Mouse (Mus musculus) liver, embryonic 12.5 days (tissue): ENCODE data around the gene Pitpnm2. TPM values are rescaled to one million over a fixed set of nuclear protein-coding genes. Genes with fewer than 3 reads are reported as not detected.
A peak's percentile ranks its signal among the peaks of the same experiment; 100 is the strongest.

Experiments
- ATAC-seq: fragments of 200-750 bp; cut with Nextera tagmentation; 2 replicates; pipeline ENCODE4 v1.8.0; 2017; ENCODE audit warnings: moderate number of reproducible peaks, mild to moderate bottlenecking, moderate library complexity
- H3K27ac ChIP-seq: fragments of 300-500 bp; sonication (generic); 2 replicates; pipeline ENCODE4 v1.5.1; 2016; ENCODE audit warnings: mild to moderate bottlenecking
- H3K27me3 ChIP-seq: fragments of 300-500 bp; sonication (generic); replicated peaks from 2 replicates; pipeline ENCODE4 v1.6.1; 2016; ENCODE audit warnings: mild to moderate bottlenecking, moderate library complexity
- H3K36me3 ChIP-seq: fragments of 300-500 bp; sonication (generic); 2 replicates; pipeline ENCODE4 v1.6.1; 2016; ENCODE audit warnings: mild to moderate bottlenecking, moderate library complexity
- H3K4me1 ChIP-seq: fragments of 300-500 bp; sonication (generic); 2 replicates; pipeline ENCODE4 v1.6.1; 2016
- H3K4me2 ChIP-seq: fragments of 300-500 bp; sonication (generic); 2 replicates; pipeline ENCODE4 v1.6.1; 2016; ENCODE audit warnings: mild to moderate bottlenecking, moderate library complexity
- H3K4me3 ChIP-seq: fragments of 300-500 bp; sonication (generic); 2 replicates; pipeline ENCODE4 v1.5.1; 2016; ENCODE audit warnings: mild to moderate bottlenecking, moderate library complexity
- H3K9ac ChIP-seq: fragments of 300-500 bp; sonication (generic); 2 replicates; pipeline ENCODE4 v1.6.1; 2016; ENCODE audit warnings: mild to moderate bottlenecking, moderate library complexity
- H3K9me3 ChIP-seq: fragments of 300-500 bp; sonication (generic); replicated peaks from 2 replicates; pipeline ENCODE4 v1.6.1; 2016; ENCODE audit warnings: mild to moderate bottlenecking, moderate library complexity
- WGBS: fragments of 180-500 bp; shearing (Covaris S2); methylation state at CpG from one replicate; pipeline ENCODE4 v1.1.7; 2016; ENCODE audit not compliant: insufficient replicate concordance; 5-methylcytosine and 5-hydroxymethylcytosine counted together
- polyA plus RNA-seq: library from polyadenylated mRNA; unstranded; fragments of >200 nt; fragmentation: Nextera tagmentation; extraction: Ambion mirVana; gene quantifications from 2 replicates; pipeline ENCODE4 v1.2.1, GENCODE M21; 2016

The Pitpnm2 gene
- polyA plus RNA-seq, 1 experiment from 2014 or later = 2.5 TPM

- Histone ChIP-seq H3K4me3 (no peak overlapping the region), H3K36me3 (no peaks in the 10 kb centered on the region), H3K9ac (no peak overlapping the region), H3K4me1 (peaks cover 79% of the 10 kb centered on the region), H3K27ac (peak overlapping the region; percentile 53), H3K27me3 (no peaks in the 10 kb centered on the region), H3K4me2 (no peak overlapping the region), H3K9me3 (no peaks in the 10 kb centered on the region)
- 94% methylated on average over 3 of the region's 3 CpGs for WGBS
- no peak for ATAC-seq
Measured at GRCm38 (mm10) chr5:124184191-124184590, 65.4 kb downstream of the Pitpnm2 start.

DNA sequence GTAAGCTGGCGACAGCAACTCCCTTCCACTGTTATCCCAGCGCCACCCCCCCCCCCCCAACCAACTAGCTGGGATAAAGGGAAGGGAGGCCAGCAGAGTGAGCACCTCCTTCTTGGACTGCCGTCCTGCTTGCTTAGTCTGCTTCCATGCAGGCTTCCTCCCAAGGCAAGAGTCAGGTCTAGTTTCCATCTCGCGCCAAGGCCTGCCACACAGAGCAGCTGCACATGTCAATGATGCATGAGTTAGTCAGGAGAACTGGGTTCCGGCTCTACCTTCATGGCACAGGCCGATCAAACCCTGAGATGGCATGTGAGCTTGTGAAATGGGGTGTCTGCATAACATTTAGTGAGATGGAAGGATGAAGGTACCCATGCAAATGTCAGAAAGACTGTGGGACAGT, 66.9 kb downstream of the Pitpnm2 start:
- Histone ChIP-seq H3K4me3 (no peak overlapping the region), H3K9ac (no peak overlapping the region), H3K27ac (peak overlapping the region; percentile 77), H3K36me3 (no peaks in the 10 kb centered on the region), H3K4me2 (peak overlapping the region; percentile 50; the same call in 1 of the 2 replicates), H3K4me1 (peaks cover 79% of the 10 kb centered on the region), H3K27me3 (no peaks in the 10 kb centered on the region), H3K9me3 (no peaks in the 10 kb centered on the region)
- ATAC-seq = no peak
- WGBS = 77% methylated on average over 7 of the region's 7 CpGs

DNA sequence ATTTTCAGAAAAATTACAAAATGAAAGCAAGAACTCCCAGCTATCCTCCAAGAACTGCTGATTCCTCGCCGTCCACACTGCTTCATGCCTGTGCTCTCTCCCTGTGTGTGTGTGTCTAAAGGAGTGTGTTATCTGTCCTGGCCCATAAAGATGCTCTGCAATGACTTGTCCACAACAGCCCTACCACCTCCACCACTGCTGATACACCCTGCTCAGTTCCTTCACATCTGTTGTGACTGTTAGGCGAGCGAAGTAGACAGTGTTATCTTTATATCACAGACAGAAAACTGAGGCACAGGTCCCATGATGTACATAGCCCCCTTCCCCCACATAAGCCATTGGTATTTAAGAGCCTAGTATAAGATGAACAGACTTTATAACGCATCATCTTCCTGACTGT, 67.5 kb downstream of the Pitpnm2 start:
- Histone ChIP-seq H3K9me3 (no peaks in the 10 kb centered on the region), H3K27me3 (no peaks in the 10 kb centered on the region), H3K4me1 (peaks cover 74% of the 10 kb centered on the region), H3K36me3 (no peaks in the 10 kb centered on the region), H3K4me3 (no peak overlapping the region), H3K27ac (peak overlapping the region; percentile 77), H3K4me2 (peak overlapping the region; percentile 50), H3K9ac (peak overlapping the region; percentile 37; the same call in 1 of the 2 replicates)
- 27% methylated on average over 5 of the region's 5 CpGs for WGBS
- peak; percentile 95 for ATAC-seq

DNA sequence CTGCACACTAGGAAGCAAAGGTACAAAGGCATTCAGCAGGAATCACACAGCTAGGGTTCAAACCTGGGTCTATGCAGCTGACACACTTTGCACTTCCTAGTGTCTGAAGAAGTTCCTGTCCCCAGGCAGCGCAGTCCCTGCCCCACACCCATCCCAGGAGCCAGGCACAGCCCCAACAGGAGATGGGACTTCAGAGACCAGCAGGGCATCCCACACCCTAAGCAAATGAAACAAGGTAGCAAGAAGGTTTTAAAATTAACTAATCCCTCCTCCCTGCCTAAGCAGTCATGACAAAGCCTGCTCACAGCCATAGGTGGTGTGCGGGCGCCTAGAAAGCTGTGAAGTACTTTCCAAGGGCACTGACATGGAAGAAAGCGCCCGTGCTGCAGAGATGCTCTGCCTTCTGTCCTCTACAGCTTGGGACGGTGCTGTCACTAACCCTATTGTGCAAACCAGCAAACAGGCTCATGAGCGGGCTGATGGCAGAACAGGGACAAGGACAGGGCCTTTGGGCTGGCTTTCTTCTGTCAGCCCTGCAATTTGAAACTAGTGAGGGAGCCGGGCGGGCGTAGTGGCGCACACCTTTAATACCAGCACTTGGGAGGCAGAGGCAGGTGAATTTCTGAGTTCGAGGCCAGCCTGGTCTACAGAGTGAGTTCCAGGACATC, 68.9 kb downstream of the Pitpnm2 start:
- Histone ChIP-seq H3K4me2 (no peak overlapping the region), H3K4me1 (peaks cover 62% of the 10 kb centered on the region), H3K9ac (no peak overlapping the region), H3K4me3 (no peak overlapping the region), H3K27me3 (no peaks in the 10 kb centered on the region), H3K36me3 (no peaks in the 10 kb centered on the region), H3K27ac (peak overlapping the region; percentile 38; the same call in 1 of the 2 replicates), H3K9me3 (no peaks in the 10 kb centered on the region)
- no peak for ATAC-seq
- WGBS = 79% methylated on average over 12 of the region's 12 CpGs

GRCm38 (mm10) chr5:124179411-124179810, 70.1 kb downstream of the Pitpnm2 start:
- Histone ChIP-seq H3K4me1 (peaks cover 65% of the 10 kb centered on the region), H3K4me3 (no peak overlapping the region), H3K9ac (no peak overlapping the region), H3K9me3 (no peaks in the 10 kb centered on the region), H3K27ac (no peak overlapping the region; the same call in 1 of the 2 replicates), H3K27me3 (no peaks in the 10 kb centered on the region), H3K36me3 (no peaks in the 10 kb centered on the region), H3K4me2 (no peak overlapping the region)
- 69% methylated on average over 4 of the region's 4 CpGs for WGBS
- no peak for ATAC-seq

DNA sequence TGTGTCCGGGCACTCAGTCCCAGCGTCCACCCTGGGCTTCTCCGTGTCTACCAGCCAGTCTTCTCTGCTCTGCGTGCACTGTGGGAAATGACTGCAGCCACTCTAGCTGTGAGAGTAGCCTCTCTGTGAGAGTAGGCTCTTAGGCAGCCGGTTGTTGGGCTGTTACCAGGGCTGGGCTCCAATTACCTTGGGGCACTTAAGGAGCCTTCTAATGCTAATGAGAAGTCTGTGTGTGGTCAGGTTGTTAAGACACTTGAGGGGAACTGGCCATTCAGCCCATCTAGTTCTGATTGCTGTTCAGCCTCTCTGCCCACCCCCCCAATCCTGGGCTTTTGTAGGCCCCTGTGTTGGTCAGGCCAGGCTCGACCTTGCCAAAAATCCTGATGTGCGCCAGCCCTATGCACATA, 72.8 kb downstream of the Pitpnm2 start:
- Histone ChIP-seq H3K9me3 (no peaks in the 10 kb centered on the region), H3K27me3 (no peaks in the 10 kb centered on the region), H3K4me1 (peaks cover 74% of the 10 kb centered on the region), H3K4me3 (no peak overlapping the region), H3K36me3 (no peaks in the 10 kb centered on the region), H3K9ac (no peak overlapping the region), H3K4me2 (no peak overlapping the region), H3K27ac (no peak overlapping the region)
- WGBS = 67% methylated on average over 7 of the region's 7 CpGs
- no peak for ATAC-seq

DNA sequence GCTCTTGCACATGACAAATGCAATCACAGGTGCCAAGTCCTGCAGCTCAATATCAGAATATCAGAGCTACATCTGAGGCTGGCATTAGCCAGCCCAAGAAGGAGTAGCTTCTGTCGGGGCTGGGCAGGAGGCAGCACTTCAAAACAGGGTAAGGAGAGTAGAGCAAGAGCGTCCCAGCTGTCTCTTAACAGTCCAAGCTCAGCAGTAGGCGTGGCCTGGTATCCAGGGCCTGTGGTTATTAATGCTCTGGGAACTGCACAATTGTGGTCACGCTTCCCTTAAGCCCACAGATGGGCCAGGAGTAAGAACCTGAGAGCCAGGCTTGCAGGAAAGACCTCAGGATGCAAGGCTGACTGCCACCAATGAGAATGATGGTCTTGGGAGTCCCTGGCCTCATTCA, 74.4 kb downstream of the Pitpnm2 start:
- H3K4me2 ChIP-seq = no peak overlapping the region
- peaks cover 64% of the 10 kb centered on the region for H3K4me1 ChIP-seq
- H3K9me3 ChIP-seq = no peaks in the 10 kb centered on the region
- H3K4me3 ChIP-seq = no peak overlapping the region
- ATAC-seq = no peak
- WGBS = 46% methylated on average over 4 of the region's 4 CpGs
- no peak overlapping the region for H3K9ac ChIP-seq
- no peaks in the 10 kb centered on the region for H3K27me3 ChIP-seq
- H3K27ac ChIP-seq = no peak overlapping the region
- no peaks in the 10 kb centered on the region for H3K36me3 ChIP-seq

DNA sequence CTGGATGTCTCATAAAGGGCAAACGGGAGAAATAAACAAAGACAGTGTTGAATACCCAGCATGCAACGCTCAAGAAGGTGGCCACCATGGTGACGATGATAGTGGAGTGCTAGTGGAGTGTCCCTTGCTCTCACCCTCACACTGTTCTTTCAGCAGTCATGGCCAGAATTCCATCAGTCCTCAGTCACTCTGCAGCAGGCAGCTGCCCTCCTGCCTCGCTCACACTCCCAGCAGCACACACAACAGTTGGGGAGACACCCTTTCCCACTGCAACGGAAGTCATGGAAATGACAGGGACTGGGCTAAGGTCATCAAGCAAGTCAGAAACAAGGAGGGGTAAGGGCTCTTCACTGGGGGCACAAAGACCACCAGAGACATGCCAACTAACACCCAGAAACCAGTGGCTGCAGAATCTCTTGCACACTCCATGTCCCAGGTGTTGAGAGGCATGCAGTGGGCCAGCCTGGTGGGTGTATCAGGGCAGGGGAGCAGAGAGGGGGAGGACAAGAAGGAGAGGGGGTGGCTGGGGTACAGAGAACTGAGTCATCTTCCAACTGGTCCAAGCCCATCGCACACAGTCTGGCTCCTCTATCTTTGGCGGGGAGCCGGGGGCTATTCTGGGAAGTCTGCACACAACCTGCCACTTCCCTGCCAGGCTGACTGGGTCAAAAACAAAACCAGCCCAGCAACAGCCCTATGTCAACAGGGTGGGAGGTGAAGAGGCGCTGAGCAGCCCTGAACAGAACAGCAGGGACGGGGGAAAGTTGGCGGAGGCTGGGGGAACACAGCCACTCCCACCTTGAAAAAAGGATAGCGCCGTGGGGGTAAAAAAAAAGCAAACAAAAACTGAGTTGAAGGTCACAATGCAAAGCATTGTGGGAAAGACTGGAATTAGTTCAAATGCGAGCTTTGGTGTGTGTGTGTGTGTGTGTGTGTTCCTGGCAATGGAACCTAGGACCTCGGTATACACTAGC, 76.3 kb downstream of the Pitpnm2 start:
- no peaks in the 10 kb centered on the region for H3K27me3 ChIP-seq
- WGBS = 72% methylated on average over 15 of the region's 15 CpGs
- no peak overlapping the region for H3K9ac ChIP-seq
- no peaks in the 10 kb centered on the region for H3K36me3 ChIP-seq
- H3K4me2 ChIP-seq = no peak overlapping the region
- 0 out of 2 replicates have a peak, but pooled peaks have one; percentile 28 for ATAC-seq
- no peak overlapping the region; the same call in 1 of the 2 replicates for H3K27ac ChIP-seq
- H3K9me3 ChIP-seq = no peaks in the 10 kb centered on the region
- H3K4me1 ChIP-seq = peaks cover 50% of the 10 kb centered on the region
- H3K4me3 ChIP-seq = no peak overlapping the region

- no peak overlapping the region for H3K27ac ChIP-seq
- 68% methylated on average over 4 of the region's 4 CpGs for WGBS
- ATAC-seq = no peak
- H3K4me1 ChIP-seq = peaks cover 55% of the 10 kb centered on the region
- H3K9ac ChIP-seq = no peak overlapping the region
- H3K36me3 ChIP-seq = no peaks in the 10 kb centered on the region
- no peak overlapping the region for H3K4me3 ChIP-seq
- no peaks in the 10 kb centered on the region for H3K9me3 ChIP-seq
- no peak overlapping the region for H3K4me2 ChIP-seq
- no peaks in the 10 kb centered on the region for H3K27me3 ChIP-seq
Measured at GRCm38 (mm10) chr5:124172246-124172645, 77.3 kb downstream of the Pitpnm2 start.

DNA sequence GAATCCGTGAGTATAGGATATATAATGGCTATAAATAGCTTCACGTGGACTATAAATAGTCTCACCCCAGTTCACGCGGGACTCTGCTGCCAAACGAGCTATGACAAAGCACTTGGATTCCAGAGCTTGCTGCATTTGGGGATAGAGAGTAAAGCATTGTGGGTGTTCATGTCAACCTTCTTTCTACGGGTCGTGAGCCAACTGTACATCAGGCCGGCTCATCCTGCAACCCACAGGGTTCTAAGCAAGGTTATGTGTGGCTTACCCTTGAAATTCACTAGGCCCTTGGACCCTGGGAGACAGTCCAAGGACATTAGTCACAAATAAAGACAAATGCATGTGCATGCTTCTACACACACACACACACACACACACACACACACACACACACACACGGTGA, 77.8 kb downstream of the Pitpnm2 start:
- Histone ChIP-seq H3K27ac (no peak overlapping the region), H3K36me3 (no peaks in the 10 kb centered on the region), H3K9me3 (no peaks in the 10 kb centered on the region), H3K4me1 (peaks cover 59% of the 10 kb centered on the region), H3K4me3 (no peak overlapping the region), H3K4me2 (no peak overlapping the region), H3K27me3 (no peaks in the 10 kb centered on the region), H3K9ac (no peak overlapping the region)
- WGBS = 59% methylated on average over 9 of the region's 9 CpGs
- no peak for ATAC-seq

DNA sequence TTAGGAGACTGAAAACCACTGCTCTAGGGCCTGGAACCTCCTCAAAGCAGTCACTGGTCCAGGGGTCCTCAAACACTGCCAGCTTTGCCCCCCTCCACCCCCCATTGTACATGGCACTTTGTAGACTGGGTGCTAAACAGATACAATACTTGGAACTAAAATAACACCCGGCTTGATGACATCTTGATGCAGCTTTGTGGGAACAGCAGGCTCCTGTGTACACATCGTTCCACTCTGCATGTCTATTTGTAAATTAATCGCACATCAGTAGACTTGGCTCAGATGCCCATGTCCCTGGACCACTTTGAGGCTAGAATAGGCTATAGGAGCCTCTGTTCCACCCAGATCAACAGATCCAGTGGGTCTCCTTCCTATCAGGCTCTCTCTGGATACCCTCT, 80.3 kb downstream of the Pitpnm2 start:
- H3K4me1 ChIP-seq = peaks cover 71% of the 10 kb centered on the region
- ATAC-seq = no peak

More for the DNA sequence above, 80.3 kb downstream of the Pitpnm2 start:
- no peak overlapping the region for H3K27ac ChIP-seq
- H3K36me3 ChIP-seq = no peaks in the 10 kb centered on the region
- H3K9ac ChIP-seq = no peak overlapping the region
- 80% methylated on average over 3 of the region's 3 CpGs for WGBS
- no peak overlapping the region for H3K4me2 ChIP-seq
- no peak overlapping the region for H3K4me3 ChIP-seq
- H3K27me3 ChIP-seq = no peaks in the 10 kb centered on the region
- H3K9me3 ChIP-seq = no peaks in the 10 kb centered on the region
